Mouse (Mus musculus) kidney, postnatal 0 days (tissue): Measurements from ENCODE around the gene Ksr2. TPM values are rescaled to one million over a fixed set of nuclear protein-coding genes. Genes with fewer than 3 reads are reported as not detected.

ENCODE experiments used
- ATAC-seq: fragments of 200-750 bp; cut with Nextera tagmentation; replicated peaks from 2 replicates; pipeline ENCODE4 v1.8.0; 2017; ENCODE audit warnings: low read depth, moderate number of reproducible peaks, moderate TSS enrichment, moderate library complexity; ENCODE audit not compliant: low FRiP score
- DNase-seq: peaks from one replicate; pipeline ENCODE4 v3.0.0-alpha.2; 2016; ENCODE audit warnings: low spot score
- H3K27ac ChIP-seq: fragments of 300-500 bp; sonication (generic); 2 replicates; pipeline ENCODE4 v1.5.1; 2014; ENCODE audit warnings: mild to moderate bottlenecking
- H3K27me3 ChIP-seq: fragments of 300-500 bp; sonication (generic); 2 replicates; pipeline ENCODE4 v1.6.1; 2014; ENCODE audit warnings: low read length, mixed read lengths; ENCODE audit not compliant: insufficient read depth
- H3K36me3 ChIP-seq: fragments of 300-500 bp; sonication (generic); 2 replicates; pipeline ENCODE4 v1.6.1; 2014; ENCODE audit warnings: low read length, mixed read lengths; ENCODE audit not compliant: insufficient read depth
- H3K4me1 ChIP-seq: fragments of 300-500 bp; sonication (generic); replicated peaks from 2 replicates; pipeline ENCODE4 v1.6.1; 2014; ENCODE audit warnings: antibody characterized with exemption, low read length, mixed read lengths; ENCODE audit not compliant: insufficient read depth
- H3K4me2 ChIP-seq: fragments of 300-500 bp; sonication (generic); 2 replicates; pipeline ENCODE4 v1.6.1; 2014; ENCODE audit warnings: mild to moderate bottlenecking, low read length, moderate library complexity, mixed read lengths
- H3K4me3 ChIP-seq: fragments of 300-500 bp; sonication (generic); replicated peaks from 2 replicates; pipeline ENCODE4 v1.5.1; 2014; ENCODE audit warnings: low read depth, low read length
- H3K9ac ChIP-seq: fragments of 300-500 bp; sonication (generic); 2 replicates; pipeline ENCODE4 v1.6.1; 2014; ENCODE audit warnings: low read depth, low read length
- H3K9me3 ChIP-seq: fragments of 300-500 bp; sonication (generic); replicated peaks from 2 replicates; pipeline ENCODE4 v1.6.1; 2016; ENCODE audit warnings: low read length, inconsistent platforms, mixed read lengths
- CTCF ChIP-seq: IDR thresholded peaks from 2 replicates; pipeline ENCODE4 v1.5.1; 2016; ENCODE audit warnings: antibody characterized with exemption, low read depth, mild to moderate bottlenecking, moderate library complexity
- WGBS: fragments of 180-500 bp; shearing (Covaris S2); extraction: QIAGEN DNeasy Blood & Tissue Kit; methylation state at CpG from one replicate; pipeline ENCODE4 v1.1.7; 2014; 5-methylcytosine and 5-hydroxymethylcytosine counted together
- polyA plus RNA-seq: library from polyadenylated mRNA; unstranded; fragments of >200 nt; fragmentation: Nextera tagmentation; extraction: Ambion mirVana; gene quantifications from 2 replicates; pipeline ENCODE4 v1.2.1, GENCODE M21; 2015

Ksr2 gene
- polyA plus RNA-seq, 1 experiment from 2014 or later = 0.71 TPM

DNA sequence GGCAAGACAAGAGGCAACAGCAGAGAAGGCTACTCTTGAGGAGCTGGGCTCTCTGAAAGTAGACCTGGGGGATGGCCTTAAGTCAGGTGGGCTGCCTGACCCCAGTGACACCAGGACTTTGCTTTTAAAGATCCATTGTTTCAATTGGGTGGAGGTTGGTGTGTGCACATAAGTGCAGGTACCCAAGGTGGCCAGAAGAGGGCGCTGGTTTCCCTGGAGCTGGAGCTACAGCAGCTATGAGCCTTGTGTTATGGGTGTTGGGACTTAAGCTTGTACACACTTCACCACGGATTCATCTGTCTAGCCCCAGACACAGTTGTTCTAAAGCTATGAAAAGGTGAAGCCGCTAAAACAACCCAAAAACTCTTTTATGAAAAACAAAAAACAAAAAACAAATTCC, 279.8 kb downstream of the Ksr2 start:
- Histone ChIP-seq H3K9ac (no peak overlapping the region), H3K4me1 (no peaks in the 10 kb centered on the region)

DNA sequence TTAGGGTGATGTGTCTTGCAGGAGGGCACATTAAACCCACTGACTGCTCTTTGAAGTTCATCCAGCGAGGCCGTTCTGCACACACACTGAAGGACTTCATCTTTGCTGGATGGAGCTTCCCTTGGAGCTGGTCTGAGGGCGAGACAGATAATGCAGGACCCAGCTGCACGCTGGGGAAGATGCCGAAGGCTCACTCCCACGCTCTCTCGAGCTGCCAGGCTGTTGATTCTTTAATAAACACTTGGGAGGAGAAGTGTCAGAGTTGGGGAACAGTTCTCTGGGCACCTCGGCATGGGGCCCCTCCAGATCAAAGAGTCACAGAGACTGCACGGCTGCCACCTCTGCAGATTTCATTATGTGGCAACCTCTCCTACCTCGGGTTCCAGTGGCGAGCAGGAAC, 280.8 kb downstream of the Ksr2 start:
- no peaks in the 10 kb centered on the region for H3K4me1 ChIP-seq
- H3K9ac ChIP-seq = no peak overlapping the region
- WGBS = 22% methylated on average over 11 of the region's 11 CpGs
- DNase-seq (peak; percentile 36), ATAC-seq (no peak)
- no peak overlapping the region for H3K4me2 ChIP-seq
- no peak overlapping the region for H3K27ac ChIP-seq
- no peak for TF ChIP-seq CTCF
- no peak overlapping the region for H3K4me3 ChIP-seq
- H3K36me3 ChIP-seq = no peaks in the 10 kb centered on the region
- H3K9me3 ChIP-seq = no peaks in the 10 kb centered on the region
- no peaks in the 10 kb centered on the region for H3K27me3 ChIP-seq

More for the DNA sequence above, 279.8 kb downstream of the Ksr2 start:
- Histone ChIP-seq H3K27ac (no peak overlapping the region), H3K27me3 (no peaks in the 10 kb centered on the region), H3K4me2 (no peak overlapping the region), H3K36me3 (no peaks in the 10 kb centered on the region), H3K9me3 (no peaks in the 10 kb centered on the region), H3K4me3 (no peak overlapping the region)
- DNase-seq (no peak), ATAC-seq (no peak)
- peak; percentile 48 for TF ChIP-seq CTCF
- WGBS = 75% methylated on average over 3 of the region's 3 CpGs

GRCm38 (mm10) chr5:117696366-117696765, 282.6 kb downstream of the Ksr2 start:
- no peaks in the 10 kb centered on the region for H3K36me3 ChIP-seq
- H3K27ac ChIP-seq = no peak overlapping the region
- no peaks in the 10 kb centered on the region for H3K27me3 ChIP-seq
- no peak overlapping the region for H3K4me2 ChIP-seq
- DNase-seq = no peak
- H3K4me1 ChIP-seq = no peaks in the 10 kb centered on the region
- 72% methylated on average over 8 of the region's 8 CpGs for WGBS
- no peak for TF ChIP-seq CTCF
- no peak overlapping the region for H3K9ac ChIP-seq
- ATAC-seq = no peak
- no peak overlapping the region for H3K4me3 ChIP-seq
- H3K9me3 ChIP-seq = no peaks in the 10 kb centered on the region

DNA sequence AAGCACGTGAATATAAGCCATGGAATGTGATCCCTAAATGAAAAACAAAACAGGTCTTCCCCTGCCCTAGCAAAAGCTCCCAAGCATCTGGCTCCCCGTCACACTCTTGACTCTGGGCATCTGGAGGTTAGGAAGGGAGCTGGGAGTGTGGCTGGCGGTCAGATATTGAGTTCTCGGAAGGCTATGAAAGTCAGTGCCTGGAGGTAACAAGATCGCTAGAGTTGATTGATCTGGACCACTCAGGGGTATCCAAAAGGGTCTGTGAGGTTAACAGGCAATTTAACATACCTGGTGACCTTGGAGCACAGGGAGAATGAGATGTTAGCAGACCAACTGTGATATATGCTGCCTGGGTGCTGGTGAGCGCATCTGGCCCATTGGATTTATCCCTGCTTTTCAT, 283.8 kb downstream of the Ksr2 start:
- no peaks in the 10 kb centered on the region for H3K27me3 ChIP-seq
- H3K4me3 ChIP-seq = no peak overlapping the region
- H3K4me2 ChIP-seq = no peak overlapping the region
- DNase-seq (peak; percentile 71), ATAC-seq (no peak; the same call in 1 of the 2 replicates)
- TF ChIP-seq CTCF = no peak
- H3K27ac ChIP-seq = no peak overlapping the region
- H3K4me1 ChIP-seq = no peaks in the 10 kb centered on the region
- no peaks in the 10 kb centered on the region for H3K9me3 ChIP-seq
- no peak overlapping the region for H3K9ac ChIP-seq
- H3K36me3 ChIP-seq = no peaks in the 10 kb centered on the region
- whole genome bisulfite sequencing = 31% methylated on average over 6 of the region's 6 CpGs

GRCm38 (mm10) chr5:117704371-117704770, 290.6 kb downstream of the Ksr2 start:
- ATAC-seq = no peak
- no peak for TF ChIP-seq CTCF

GRCm38 (mm10) chr5:117706633-117707032, 292.8 kb downstream of the Ksr2 start:
- no peaks in the 10 kb centered on the region for H3K9me3 ChIP-seq
- H3K27me3 ChIP-seq = no peaks in the 10 kb centered on the region
- ATAC-seq (no peak; the same call in 1 of the 2 replicates), DNase-seq (peak; percentile 57)
- WGBS = 8% methylated on average over 11 of the region's 11 CpGs
- H3K36me3 ChIP-seq = no peaks in the 10 kb centered on the region
- H3K27ac ChIP-seq = no peak overlapping the region
- TF ChIP-seq CTCF = peak; percentile 58
- H3K4me3 ChIP-seq = no peak overlapping the region
- H3K4me1 ChIP-seq = no peaks in the 10 kb centered on the region
- H3K9ac ChIP-seq = no peak overlapping the region
- no peak overlapping the region for H3K4me2 ChIP-seq

More at GRCm38 (mm10) chr5:117704371-117704770, 290.6 kb downstream of the Ksr2 start:
- DNase-seq = no peak
- WGBS = 73% methylated on average over 9 of the region's 9 CpGs
- no peaks in the 10 kb centered on the region for H3K36me3 ChIP-seq
- H3K4me2 ChIP-seq = no peak overlapping the region
- H3K4me1 ChIP-seq = no peaks in the 10 kb centered on the region
- H3K9ac ChIP-seq = no peak overlapping the region
- H3K9me3 ChIP-seq = no peaks in the 10 kb centered on the region
- no peaks in the 10 kb centered on the region for H3K27me3 ChIP-seq
- H3K4me3 ChIP-seq = no peak overlapping the region
- H3K27ac ChIP-seq = no peak overlapping the region

- Histone ChIP-seq H3K4me1 (no peaks in the 10 kb centered on the region), H3K36me3 (no peaks in the 10 kb centered on the region), H3K4me2 (no peak overlapping the region), H3K27ac (no peak overlapping the region), H3K9me3 (no peaks in the 10 kb centered on the region), H3K27me3 (no peaks in the 10 kb centered on the region), H3K9ac (no peak overlapping the region), H3K4me3 (no peak overlapping the region)
- no peak for TF ChIP-seq CTCF
- no peak for ATAC-seq
- no peak for DNase-seq
- 60% methylated on average over 6 of the region's 6 CpGs for WGBS
These were observed 295.5 kb downstream of the Ksr2 start for GRCm38 (mm10) chr5:117709306-117709705.
